Mouse (Mus musculus): ENCODE measurements at regions not wholly inside any gene's neighbourhood (a gene's known extent, or its start where the extent isn't known, plus 50 kb on each side); places are given as distances from the start of the nearest gene placed in this dataset.

- DNase-seq (ENCODE audit: extremely low spot score in 1 of 2, low spot score in 1 of 2) = peak; percentile 67 to 94
Observed at GRCm38 (mm10) chr2:133020173-133020837, 74.6 kb upstream of the Fermt1 start.

GRCm38 (mm10) chr2:133021244-133021643 is 75.5 kb upstream of the Fermt1 start:
- no peak for DNase-seq (ENCODE audit: extremely low spot score in 1 of 2, low spot score in 1 of 2)

GRCm38 (mm10) chr2:133027038-133027437 is 81.3 kb upstream of the Fermt1 start:
- DNase-seq (ENCODE audit: extremely low spot score in 1 of 2, low spot score in 1 of 2) = no peak

- no peak for DNase-seq (ENCODE audit: extremely low spot score in 1 of 2, low spot score in 1 of 2)
Observed at GRCm38 (mm10) chr2:133035421-133035820, 89.7 kb upstream of the Fermt1 start.

- no peak for DNase-seq (ENCODE audit: extremely low spot score in 1 of 2, low spot score in 1 of 2)
Observed at GRCm38 (mm10) chr2:133040708-133041107, 95.0 kb upstream of the Fermt1 start.

DNA sequence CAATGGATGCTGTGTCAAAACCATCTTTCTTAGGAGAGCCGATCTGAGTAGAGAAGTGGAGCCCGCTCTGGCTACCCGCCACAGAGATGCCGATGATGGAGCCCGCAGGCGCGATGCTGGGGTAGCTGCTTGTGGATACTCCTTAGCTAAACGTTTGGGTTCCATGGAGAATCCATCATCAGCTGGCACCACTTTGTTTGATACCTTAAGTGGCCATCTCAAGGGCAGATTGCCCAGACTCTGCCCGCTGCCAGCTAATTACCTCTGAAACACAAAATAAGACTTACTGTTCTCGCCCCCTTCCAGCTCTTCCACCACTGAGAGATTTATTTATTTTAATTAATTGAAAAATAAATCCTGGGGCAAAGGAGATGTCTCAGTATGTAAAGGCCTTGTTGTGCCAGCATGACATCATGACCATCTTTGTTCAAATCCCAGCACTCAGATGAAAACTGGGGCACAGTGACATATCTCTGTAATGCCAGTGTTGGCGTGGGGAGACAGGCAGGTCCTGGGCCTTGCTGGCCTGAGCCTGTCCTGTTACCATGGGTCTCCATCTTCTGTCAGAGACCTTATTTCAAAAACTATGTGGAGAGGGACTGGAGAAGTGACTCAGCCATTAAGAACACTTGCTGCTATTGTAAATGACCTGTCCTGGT is 132.1 kb upstream of the Fermt1 start:
- DNase-seq (ENCODE audit: extremely low spot score in 1 of 2, low spot score in 1 of 2) = no peak

GRCm38 (mm10) chr2:133090976-133091375 is 145.3 kb upstream of the Fermt1 start:
- DNase-seq (ENCODE audit: extremely low spot score in 1 of 2, low spot score in 1 of 2) = no peak

- peak; percentile 53 to 73 for DNase-seq (ENCODE audit: extremely low spot score in 1 of 2, low spot score in 1 of 2)
Observed at GRCm38 (mm10) chr2:133113642-133114041, 167.9 kb upstream of the Fermt1 start.

DNA sequence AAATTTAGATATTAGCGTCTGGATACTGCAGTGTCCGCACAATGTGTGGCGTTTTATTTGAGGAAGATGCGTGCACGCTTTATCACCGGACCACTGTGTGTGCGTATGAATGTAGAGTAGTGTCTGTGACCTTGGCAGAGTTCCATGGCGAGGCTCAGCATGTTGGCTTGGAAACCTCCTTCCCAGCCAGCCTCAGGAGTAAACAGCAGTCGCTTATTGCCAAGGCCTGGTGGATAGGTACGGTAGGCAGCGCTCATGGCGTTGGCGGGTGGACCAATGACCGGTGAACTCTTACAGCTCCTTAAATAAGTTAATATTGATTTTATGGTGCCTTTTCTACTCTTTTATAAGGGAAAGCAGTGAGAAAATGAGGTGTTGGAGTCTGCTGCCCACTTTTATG is 172.9 kb upstream of the Fermt1 start:
- no peak for DNase-seq (ENCODE audit: extremely low spot score in 1 of 2, low spot score in 1 of 2)

GRCm38 (mm10) chr2:133125212-133125801 is 179.6 kb upstream of the Fermt1 start:
- no peak for DNase-seq (ENCODE audit: extremely low spot score in 1 of 2, low spot score in 1 of 2)

- DNase-seq (ENCODE audit: extremely low spot score in 1 of 2, low spot score in 1 of 2) = no peak
Observed at GRCm38 (mm10) chr2:133134878-133135277, 189.2 kb upstream of the Fermt1 start.

DNA sequence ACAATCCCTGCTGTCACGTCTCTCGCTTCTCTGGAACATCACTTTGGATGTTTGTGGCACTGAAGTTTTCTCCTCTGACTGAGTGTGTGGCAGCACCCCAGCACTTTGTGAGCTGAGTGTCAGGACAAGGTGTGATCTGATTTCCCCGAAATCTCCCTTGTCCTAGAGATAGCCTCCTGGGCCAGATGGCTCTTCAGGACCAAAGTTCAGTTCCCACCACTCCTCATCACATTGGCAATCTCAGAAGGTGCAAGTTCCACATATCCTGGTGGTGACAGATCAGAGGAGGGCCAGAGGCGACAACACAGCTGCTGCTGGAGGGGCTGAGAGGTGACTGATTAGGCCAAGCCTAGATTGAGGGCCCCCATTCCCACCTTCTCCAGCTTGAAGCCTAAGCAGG is 193.2 kb upstream of the Fermt1 start:
- no peak for DNase-seq (ENCODE audit: extremely low spot score in 1 of 2, low spot score in 1 of 2)

- DNase-seq (ENCODE audit: extremely low spot score in 1 of 2, low spot score in 1 of 2) = no peak
Observed at GRCm38 (mm10) chr2:133141341-133142035, 195.8 kb upstream of the Fermt1 start.

GRCm38 (mm10) chr2:133152461-133152860 is 206.8 kb upstream of the Fermt1 start:
- DNase-seq (ENCODE audit: extremely low spot score in 1 of 2, low spot score in 1 of 2) = no peak

DNA sequence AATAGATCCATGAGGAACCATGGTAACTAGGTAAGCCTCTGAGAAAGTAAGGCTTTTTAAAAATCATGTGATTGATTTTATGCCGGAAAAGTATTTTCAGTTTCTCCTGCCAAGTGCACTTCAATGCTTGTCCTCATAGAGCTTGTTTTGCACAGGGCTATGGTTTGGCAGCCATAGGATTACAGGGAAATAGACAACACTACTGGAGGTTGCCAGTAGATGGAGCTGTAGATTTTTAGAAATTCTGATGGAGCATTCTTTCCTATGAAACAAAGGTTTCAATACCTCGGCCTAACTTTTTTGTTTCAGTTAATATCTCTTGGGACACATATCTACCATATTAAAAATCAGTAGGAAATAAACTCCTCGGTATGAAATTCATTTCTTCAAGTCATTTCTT is 210.8 kb upstream of the Fermt1 start:
- peak in 1 of 2 experiments; percentile 5 for DNase-seq (ENCODE audit: extremely low spot score in 1 of 2, low spot score in 1 of 2)

DNA sequence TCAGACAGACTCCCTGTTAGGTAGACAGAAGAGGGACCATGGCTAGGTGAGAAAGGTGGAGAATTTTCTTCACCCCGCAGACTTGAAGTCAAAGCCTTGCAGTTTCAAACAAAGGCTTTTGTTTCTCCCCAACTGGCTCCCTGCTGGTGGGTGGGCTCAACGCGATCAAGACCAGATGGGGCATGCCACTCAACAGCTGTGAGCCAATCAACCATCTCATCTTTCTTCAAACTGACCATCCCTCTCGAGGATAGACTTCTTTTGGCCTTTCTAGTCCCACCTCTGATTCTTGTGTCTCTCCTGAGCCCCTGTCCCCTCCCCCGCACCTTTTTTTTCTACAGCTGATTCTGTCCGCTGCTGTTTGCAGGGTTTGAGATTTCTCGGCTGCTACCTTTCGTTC is 212.5 kb upstream of the Fermt1 start:
- DNase-seq (ENCODE audit: extremely low spot score in 1 of 2, low spot score in 1 of 2) = no peak

DNA sequence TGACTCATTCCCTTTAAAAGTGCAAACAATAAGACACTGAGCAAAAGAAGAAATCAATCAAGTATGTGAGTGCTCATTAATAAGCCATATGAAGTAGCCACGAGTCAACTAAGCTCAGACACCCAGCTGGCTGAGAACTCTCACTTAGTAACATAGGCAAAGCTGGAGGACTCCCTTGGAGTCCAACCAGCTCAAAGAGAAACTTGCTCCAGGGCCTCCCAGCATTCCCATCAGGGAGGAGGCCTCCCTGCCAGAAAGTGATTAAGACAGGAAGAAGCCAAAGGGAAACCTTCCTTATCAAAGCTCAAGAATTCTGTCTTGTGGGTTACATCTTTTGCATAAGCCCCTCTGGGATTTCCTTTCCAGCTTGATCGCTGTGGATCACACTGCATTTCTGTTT is 213.7 kb upstream of the Fermt1 start:
- DNase-seq (ENCODE audit: extremely low spot score in 1 of 2, low spot score in 1 of 2) = no peak

GRCm38 (mm10) chr2:133176411-133176810 is 230.7 kb upstream of the Fermt1 start:
- no peak for DNase-seq (ENCODE audit: extremely low spot score in 1 of 2, low spot score in 1 of 2)

DNA sequence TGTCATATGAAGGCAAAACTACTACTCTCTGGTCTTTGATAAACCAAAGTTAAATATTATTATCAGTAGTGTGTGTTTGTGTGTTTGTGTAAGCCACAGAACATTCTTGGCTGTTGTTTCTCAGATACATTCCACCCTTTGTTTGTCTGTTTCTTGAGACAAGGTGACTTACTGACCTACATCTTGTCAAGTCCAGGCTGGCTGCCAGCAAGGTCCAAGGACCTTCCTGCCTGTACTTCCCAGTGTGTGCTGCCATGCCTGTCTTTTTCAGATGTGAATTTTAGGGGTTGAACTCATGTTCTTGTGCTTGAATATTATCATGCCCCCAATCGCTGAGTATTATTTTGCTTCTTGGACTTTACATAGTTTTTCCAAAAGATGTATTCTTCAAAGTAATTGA is 235.5 kb upstream of the Fermt1 start:
- DNase-seq (ENCODE audit: extremely low spot score in 1 of 2, low spot score in 1 of 2) = no peak

GRCm38 (mm10) chr2:133182920-133183319 is 237.2 kb upstream of the Fermt1 start:
- no peak for DNase-seq (ENCODE audit: extremely low spot score in 1 of 2, low spot score in 1 of 2)

DNA sequence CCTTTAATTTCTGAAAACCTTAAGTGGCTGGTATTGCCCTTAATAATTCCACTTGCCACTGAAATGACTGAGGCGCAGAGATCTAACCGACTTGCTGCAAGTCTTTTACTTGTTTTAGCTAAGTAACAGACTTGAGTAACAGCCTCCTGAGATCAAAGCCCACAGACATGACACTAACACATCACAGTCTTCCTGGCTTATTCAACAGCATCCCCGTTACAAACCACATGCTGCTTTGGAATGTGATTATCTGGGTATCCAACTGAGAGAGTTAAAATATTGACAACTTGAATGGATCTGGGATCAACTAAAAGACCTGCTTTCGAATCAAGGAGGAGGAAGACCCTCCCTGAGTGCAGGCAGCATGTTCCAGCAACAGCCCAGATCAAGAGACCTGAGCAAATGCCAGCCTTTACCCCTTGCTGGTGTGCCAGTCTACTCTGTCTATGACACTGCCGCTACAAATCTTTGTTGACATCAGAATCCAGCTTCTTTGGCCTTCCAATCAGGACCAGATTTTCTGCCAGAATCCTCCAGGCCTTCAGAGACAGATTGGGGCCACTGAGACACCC is 258.7 kb upstream of the Fermt1 start:
- DNase-seq (ENCODE audit: extremely low spot score in 1 of 2, low spot score in 1 of 2) = no peak
